Mouse (Mus musculus) forebrain, embryonic 14.5 days (tissue): ENCODE measurements around the gene Wipf3. TPM values are rescaled to one million over a fixed set of nuclear protein-coding genes. Genes with fewer than 3 reads are reported as not detected.
A peak's percentile ranks its signal among the peaks of the same experiment; 100 is the strongest.

Experiments used
- ATAC-seq: fragments of 200-750 bp; cut with Nextera tagmentation; 2 replicates; pipeline ENCODE4 v1.8.0; 2017; ENCODE audit warnings: mild to moderate bottlenecking, moderate library complexity
- DNase-seq: peaks from one replicate; pipeline ENCODE4 v3.0.0-alpha.2; 2015; ENCODE audit warnings: low spot score
- H3K27ac ChIP-seq: fragments of 300-500 bp; sonication (generic); 2 replicates; pipeline ENCODE4 v1.5.1; 2014; ENCODE audit warnings: low read depth, mild to moderate bottlenecking, control low read depth, low read length, moderate library complexity
- H3K27me3 ChIP-seq: fragments of 300-500 bp; sonication (generic); replicated peaks from 2 replicates; pipeline ENCODE4 v1.6.1; 2014; ENCODE audit warnings: low read length, control low read depth, mixed read lengths; ENCODE audit not compliant: control insufficient read depth, insufficient read depth
- H3K36me3 ChIP-seq: fragments of 300-500 bp; sonication (generic); 2 replicates; pipeline ENCODE4 v1.6.1; 2014; ENCODE audit warnings: low read length, control low read depth; ENCODE audit not compliant: control insufficient read depth, insufficient read depth
- H3K4me1 ChIP-seq: fragments of 300-500 bp; sonication (generic); 2 replicates; pipeline ENCODE4 v1.6.1; 2014; ENCODE audit warnings: antibody characterized with exemption, low read length, control low read depth; ENCODE audit not compliant: control insufficient read depth, insufficient read depth
- H3K4me2 ChIP-seq: fragments of 300-500 bp; sonication (generic); 2 replicates; pipeline ENCODE4 v1.6.1; 2014; ENCODE audit warnings: mild to moderate bottlenecking, control low read depth, low read length
- H3K4me3 ChIP-seq: fragments of 300-500 bp; sonication (generic); 2 replicates; pipeline ENCODE4 v1.5.1; 2014; ENCODE audit warnings: low read depth, low read length, control low read depth
- H3K9ac ChIP-seq: fragments of 300-500 bp; sonication (generic); 2 replicates; pipeline ENCODE4 v1.6.1; 2014; ENCODE audit warnings: mild to moderate bottlenecking, low read length, control low read depth, moderate library complexity
- H3K9me3 ChIP-seq: fragments of 300-500 bp; sonication (generic); replicated peaks from 2 replicates; pipeline ENCODE4 v1.6.1; 2016; ENCODE audit warnings: low read length, control low read depth, mixed read lengths; ENCODE audit not compliant: control insufficient read depth
- WGBS: fragments of 180-500 bp; shearing (Covaris S2); extraction: QIAGEN DNeasy Blood & Tissue Kit; methylation state at CpG from one replicate; pipeline ENCODE4 v1.1.7; 2014; 5-methylcytosine and 5-hydroxymethylcytosine counted together
- polyA plus RNA-seq: library from polyadenylated mRNA; unstranded; fragments of >200 nt; fragmentation: Nextera tagmentation; extraction: Ambion mirVana; gene quantifications from 2 replicates; pipeline ENCODE4 v1.2.1, GENCODE M21; 2014

The Wipf3 gene
- polyA plus RNA-seq, 1 experiment from 2014 or later = 2.6 TPM

DNA sequence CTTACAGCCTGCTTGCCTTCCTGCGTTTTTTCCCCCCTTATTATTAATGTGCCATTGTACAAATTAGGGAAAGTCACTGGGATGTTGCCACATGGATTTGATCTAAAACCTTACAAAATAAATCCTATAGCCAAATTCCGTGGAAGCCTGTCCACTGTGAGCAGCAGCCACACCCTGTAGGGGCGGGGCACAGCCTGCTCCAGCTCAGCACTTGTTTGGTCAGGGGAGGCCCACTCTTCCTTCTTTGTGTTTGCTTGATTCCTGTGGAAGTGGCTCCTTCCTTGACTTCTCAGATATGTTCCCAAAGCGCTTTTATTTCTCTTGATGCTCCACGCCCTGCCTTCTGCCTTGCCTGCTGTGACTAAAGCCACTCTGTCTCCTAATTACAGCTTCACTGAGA is 6.9 kb downstream of the Wipf3 start:
- peaks cover 12% of the 10 kb centered on the region for H3K4me1 ChIP-seq
- ATAC-seq (no peak), DNase-seq (no peak)
- no peak overlapping the region for H3K4me3 ChIP-seq
- H3K27me3 ChIP-seq = no peaks in the 10 kb centered on the region
- 69% methylated on average over 5 of the region's 5 CpGs for WGBS
- no peak overlapping the region for H3K4me2 ChIP-seq
- no peaks in the 10 kb centered on the region for H3K36me3 ChIP-seq
- no peak overlapping the region for H3K9ac ChIP-seq
- H3K27ac ChIP-seq = no peak overlapping the region
- no peaks in the 10 kb centered on the region for H3K9me3 ChIP-seq

- no peaks in the 10 kb centered on the region for H3K27me3 ChIP-seq
- H3K27ac ChIP-seq = no peak overlapping the region
- DNase-seq (no peak), ATAC-seq (no peak)
- no peaks in the 10 kb centered on the region for H3K9me3 ChIP-seq
- no peaks in the 10 kb centered on the region for H3K36me3 ChIP-seq
- H3K9ac ChIP-seq = no peak overlapping the region
- H3K4me3 ChIP-seq = no peak overlapping the region
- H3K4me1 ChIP-seq = peaks cover 6% of the 10 kb centered on the region; the same call in 1 of the 2 replicates
- H3K4me2 ChIP-seq = no peak overlapping the region
- 83% methylated on average over 4 of the region's 4 CpGs for WGBS
Observed at GRCm38 (mm10) chr6:54438510-54438909, 9.1 kb downstream of the Wipf3 start.

GRCm38 (mm10) chr6:54440658-54441057 is 11.3 kb downstream of the Wipf3 start:
- H3K4me2 ChIP-seq = no peak overlapping the region
- DNase-seq = no peak

GRCm38 (mm10) chr6:54443657-54444056 is 14.3 kb downstream of the Wipf3 start:
- Histone ChIP-seq H3K9me3 (no peaks in the 10 kb centered on the region), H3K9ac (no peak overlapping the region), H3K4me2 (no peak overlapping the region), H3K27me3 (no peaks in the 10 kb centered on the region), H3K4me3 (no peak overlapping the region), H3K27ac (no peak overlapping the region), H3K36me3 (no peaks in the 10 kb centered on the region), H3K4me1 (no peaks in the 10 kb centered on the region)
- 83% methylated on average over 4 of the region's 4 CpGs for WGBS
- DNase-seq (no peak), ATAC-seq (no peak)

More at GRCm38 (mm10) chr6:54440658-54441057, 11.3 kb downstream of the Wipf3 start:
- no peak for ATAC-seq
- Histone ChIP-seq H3K9me3 (no peaks in the 10 kb centered on the region), H3K4me3 (no peak overlapping the region), H3K36me3 (no peaks in the 10 kb centered on the region), H3K27ac (no peak overlapping the region), H3K9ac (no peak overlapping the region), H3K27me3 (no peaks in the 10 kb centered on the region), H3K4me1 (no peaks in the 10 kb centered on the region)
- 93% methylated on average over 6 of the region's 6 CpGs for WGBS

DNA sequence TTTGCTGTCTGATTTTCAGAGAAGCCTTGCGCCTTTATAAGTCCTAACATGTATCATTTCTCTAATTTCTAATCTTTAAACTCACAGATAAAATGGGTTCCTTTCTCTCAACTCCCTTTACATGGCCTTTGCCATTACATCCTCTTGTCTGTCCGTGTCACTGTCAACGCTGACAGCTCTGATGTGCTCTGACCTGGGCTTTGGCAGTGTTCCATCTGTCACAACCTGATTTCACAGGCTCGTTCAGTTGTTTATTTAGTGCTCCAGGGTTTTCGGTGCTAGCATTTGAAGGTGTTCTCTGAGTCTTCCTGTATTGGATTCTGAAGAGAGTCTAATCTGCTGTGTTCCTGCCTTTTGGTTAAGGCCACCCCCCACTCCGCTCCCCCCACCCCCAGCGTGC is 14.7 kb downstream of the Wipf3 start:
- ATAC-seq (no peak), DNase-seq (no peak)
- no peak overlapping the region for H3K4me2 ChIP-seq
- no peaks in the 10 kb centered on the region for H3K36me3 ChIP-seq
- no peak overlapping the region for H3K9ac ChIP-seq
- WGBS = 62% methylated on average over 7 of the region's 7 CpGs
- no peak overlapping the region for H3K4me3 ChIP-seq
- no peaks in the 10 kb centered on the region for H3K9me3 ChIP-seq
- H3K27ac ChIP-seq = no peak overlapping the region
- H3K27me3 ChIP-seq = no peaks in the 10 kb centered on the region
- no peaks in the 10 kb centered on the region for H3K4me1 ChIP-seq

DNA sequence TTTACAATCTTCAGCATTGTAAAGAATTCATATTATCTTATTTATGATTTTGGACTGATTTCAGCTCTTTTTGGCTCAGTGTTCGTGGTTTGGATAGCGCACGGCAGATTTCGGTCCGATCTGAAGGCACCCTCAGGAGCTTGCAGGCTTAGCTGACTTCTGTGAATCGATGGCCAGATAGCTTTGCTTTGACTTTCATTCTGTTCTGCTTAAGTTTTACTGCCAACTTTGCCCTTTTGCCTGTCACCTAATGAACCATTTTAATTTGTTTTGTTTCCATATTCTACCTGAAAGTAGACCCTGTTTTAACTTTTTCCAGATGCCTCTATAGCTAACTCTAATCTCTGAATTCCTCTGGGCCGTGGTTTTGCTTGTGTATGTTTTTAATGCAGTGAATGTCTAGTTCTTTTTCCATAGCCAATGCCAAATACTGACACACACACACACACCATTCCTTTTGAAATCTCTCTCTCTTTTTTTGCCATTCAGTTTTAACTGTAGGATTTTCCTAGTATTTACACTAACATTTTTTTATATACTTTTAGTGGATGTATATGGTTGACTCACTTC is 15.9 kb downstream of the Wipf3 start:
- no peak overlapping the region for H3K27ac ChIP-seq
- H3K4me2 ChIP-seq = no peak overlapping the region
- WGBS = 93% methylated on average over 7 of the region's 7 CpGs
- no peak overlapping the region for H3K4me3 ChIP-seq
- H3K36me3 ChIP-seq = no peaks in the 10 kb centered on the region
- no peaks in the 10 kb centered on the region for H3K4me1 ChIP-seq
- H3K9me3 ChIP-seq = no peaks in the 10 kb centered on the region
- no peaks in the 10 kb centered on the region for H3K27me3 ChIP-seq
- no peak overlapping the region for H3K9ac ChIP-seq
- ATAC-seq (no peak), DNase-seq (no peak)

DNA sequence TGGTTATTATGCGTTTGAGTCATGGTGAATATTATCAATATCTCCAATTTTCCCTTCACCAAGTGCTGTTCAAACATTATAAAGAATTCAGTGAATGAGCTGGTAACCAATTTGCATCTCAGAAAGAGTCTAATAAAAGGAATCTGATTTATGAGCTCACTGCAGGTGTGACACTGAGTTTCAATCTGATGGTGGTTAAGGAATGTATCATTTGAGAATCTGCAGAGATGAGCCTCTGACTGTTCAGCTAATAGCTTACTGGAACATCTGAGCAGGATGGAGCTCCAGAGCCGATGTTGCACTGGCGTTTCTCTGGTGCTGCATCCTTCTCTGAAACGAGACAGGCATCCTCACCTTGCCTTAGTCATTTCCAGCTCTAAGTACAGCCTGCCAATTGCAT is 17.9 kb downstream of the Wipf3 start:
- Histone ChIP-seq H3K9me3 (no peaks in the 10 kb centered on the region), H3K4me3 (no peak overlapping the region), H3K4me2 (no peak overlapping the region), H3K36me3 (no peaks in the 10 kb centered on the region), H3K4me1 (no peaks in the 10 kb centered on the region; the same call in 1 of the 2 replicates), H3K27ac (peak overlapping the region; percentile 41; the same call in 1 of the 2 replicates), H3K9ac (no peak overlapping the region), H3K27me3 (no peaks in the 10 kb centered on the region)
- ATAC-seq (no peak), DNase-seq (peak; percentile 22)
- WGBS = 80% methylated on average over 4 of the region's 4 CpGs

GRCm38 (mm10) chr6:54459661-54460060 is 30.3 kb downstream of the Wipf3 start:
- Histone ChIP-seq H3K9me3 (no peaks in the 10 kb centered on the region), H3K4me3 (no peak overlapping the region), H3K4me1 (peaks cover 12% of the 10 kb centered on the region), H3K27ac (no peak overlapping the region), H3K36me3 (no peaks in the 10 kb centered on the region; the same call in 1 of the 2 replicates), H3K9ac (no peak overlapping the region), H3K27me3 (no peaks in the 10 kb centered on the region), H3K4me2 (no peak overlapping the region)
- DNase-seq (no peak), ATAC-seq (no peak; the same call in 1 of the 2 replicates)
- WGBS = 35% methylated on average over 7 of the region's 7 CpGs

DNA sequence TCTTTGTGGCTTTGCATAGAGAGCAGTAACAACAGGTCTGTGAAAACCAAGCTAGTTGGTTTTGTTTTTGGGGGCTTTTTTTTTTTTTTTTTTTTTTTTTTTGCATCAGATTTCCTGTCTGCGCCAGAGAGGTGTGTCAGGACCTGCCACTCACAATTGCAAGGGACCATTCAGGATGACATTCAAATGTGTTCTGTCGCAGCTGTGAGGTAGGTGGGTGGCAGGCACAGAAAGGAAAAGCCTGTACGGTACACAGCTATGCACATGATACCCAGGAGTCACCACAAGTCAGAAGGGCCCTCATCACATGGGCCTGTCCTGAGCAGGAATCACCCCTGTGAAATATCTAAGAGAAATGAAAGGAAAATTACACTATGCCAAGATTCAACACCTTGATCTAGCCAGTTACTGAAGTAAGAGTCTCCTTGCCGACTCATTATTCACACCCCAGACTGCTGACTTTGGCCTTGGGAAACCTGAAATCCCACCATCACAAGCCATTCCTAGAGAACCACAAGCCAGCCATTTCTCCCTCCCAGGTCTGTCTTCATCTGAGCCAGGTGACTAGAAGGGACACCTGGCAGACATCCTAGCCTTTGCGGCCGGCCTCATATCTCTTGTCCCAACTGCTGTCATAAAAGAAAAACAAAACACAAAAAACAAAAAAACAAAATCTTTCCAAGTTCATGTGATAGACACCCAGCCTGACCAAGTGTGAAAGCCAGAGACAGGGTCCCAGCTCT is 30.9 kb downstream of the Wipf3 start:
- H3K4me2 ChIP-seq = no peak overlapping the region
- 55% methylated on average over 6 of the region's 6 CpGs for WGBS

More for the DNA sequence above, 30.9 kb downstream of the Wipf3 start:
- Histone ChIP-seq H3K9ac (no peak overlapping the region), H3K9me3 (no peaks in the 10 kb centered on the region), H3K27ac (no peak overlapping the region), H3K27me3 (0 out of 2 replicates have a peak, but pooled peaks cover 3% of the 10 kb centered on the region), H3K4me1 (peaks cover 12% of the 10 kb centered on the region), H3K36me3 (no peaks in the 10 kb centered on the region), H3K4me3 (no peak overlapping the region)
- no peak for ATAC-seq
- DNase-seq = no peak
